Mouse (Mus musculus) heart, embryonic 13.5 days (tissue): ENCODE data around the gene Rinl. TPM values are rescaled to one million over a fixed set of nuclear protein-coding genes. Genes with fewer than 3 reads are reported as not detected.

ENCODE experiments used
- ATAC-seq: fragments of 200-750 bp; cut with Nextera tagmentation; 2 replicates; pipeline ENCODE4 v1.8.0; 2017; ENCODE audit warnings: moderate TSS enrichment; ENCODE audit not compliant: insufficient number of reproducible peaks, low FRiP score, low TSS enrichment; ENCODE audit errors: extremely low read depth
- H3K27ac ChIP-seq: fragments of 300-500 bp; sonication (generic); replicated peaks from 2 replicates; pipeline ENCODE4 v1.5.1; 2015; ENCODE audit warnings: moderate library complexity, mild to moderate bottlenecking, inconsistent platforms
- H3K27me3 ChIP-seq: fragments of 300-500 bp; sonication (generic); replicated peaks from 2 replicates; pipeline ENCODE4 v1.6.1; 2015; ENCODE audit warnings: mild to moderate bottlenecking, inconsistent platforms
- H3K36me3 ChIP-seq: fragments of 300-500 bp; sonication (generic); 2 replicates; pipeline ENCODE4 v1.6.1; 2015; ENCODE audit warnings: mild to moderate bottlenecking, inconsistent platforms
- H3K4me1 ChIP-seq: fragments of 300-500 bp; sonication (generic); 2 replicates; pipeline ENCODE4 v1.6.1; 2015; ENCODE audit warnings: inconsistent platforms
- H3K4me2 ChIP-seq: fragments of 300-500 bp; sonication (generic); 2 replicates; pipeline ENCODE4 v1.6.1; 2015; ENCODE audit warnings: inconsistent platforms, mild to moderate bottlenecking, moderate library complexity
- H3K4me3 ChIP-seq: fragments of 300-500 bp; sonication (generic); 2 replicates; pipeline ENCODE4 v1.5.1; 2015; ENCODE audit warnings: moderate library complexity, mild to moderate bottlenecking, inconsistent platforms
- H3K9ac ChIP-seq: fragments of 300-500 bp; sonication (generic); 2 replicates; pipeline ENCODE4 v1.6.1; 2015; ENCODE audit warnings: inconsistent platforms, mild to moderate bottlenecking, moderate library complexity
- H3K9me3 ChIP-seq: fragments of 300-500 bp; sonication (generic); 2 replicates; pipeline ENCODE4 v1.6.1; 2016; ENCODE audit warnings: inconsistent platforms
- WGBS: fragments of 180-500 bp; shearing (Covaris S2); methylation state at CpG from one replicate; pipeline ENCODE4 v1.1.7; 2015; ENCODE audit warnings: mixed read lengths; 5-methylcytosine and 5-hydroxymethylcytosine counted together
- polyA plus RNA-seq: library from polyadenylated mRNA; unstranded; fragments of >200 nt; fragmentation: Nextera tagmentation; extraction: Ambion mirVana; gene quantifications from 2 replicates; pipeline ENCODE4 v1.2.1, GENCODE M21; 2015

Gene Rinl
- polyA plus RNA-seq, 1 experiment from 2014 or later, result 2.7 TPM

DNA sequence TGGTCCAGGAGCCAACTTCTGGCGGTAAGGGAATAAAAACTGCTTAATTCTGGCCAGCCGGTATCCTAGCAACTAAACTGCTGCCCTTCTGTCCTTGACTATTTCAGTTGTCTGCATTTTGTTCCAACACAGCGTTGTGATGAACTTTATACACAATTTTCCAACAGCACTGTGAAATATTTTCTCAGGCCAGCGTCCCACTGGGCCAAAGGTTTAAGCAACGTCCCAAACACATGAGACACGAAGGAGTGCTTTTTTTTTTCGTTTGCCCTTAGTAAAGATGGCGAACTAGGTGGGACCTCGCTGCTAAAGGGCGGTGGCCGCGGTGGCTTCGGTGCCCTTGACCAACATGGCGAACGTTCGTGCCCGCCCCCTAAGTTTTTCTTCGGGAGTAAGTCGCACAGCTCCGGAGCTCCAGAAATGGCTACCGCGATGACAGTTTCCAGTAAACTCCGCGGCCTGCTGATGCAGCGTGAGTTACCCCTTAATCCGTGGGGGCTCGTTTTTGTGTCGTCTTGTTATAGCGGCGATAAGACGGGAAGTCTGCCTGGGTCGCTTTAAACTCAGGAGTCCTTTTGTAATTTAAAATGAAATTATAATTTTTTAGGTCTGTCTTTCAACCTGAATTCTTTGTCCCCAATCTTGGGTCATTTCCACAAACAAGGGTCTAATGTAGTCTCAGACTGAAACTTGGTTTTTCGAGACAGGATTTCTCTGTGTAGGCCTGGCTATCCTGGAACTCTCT is 36.3 kb downstream of the Rinl start, which contains the start of gene Ech1:
Gene Ech1, plus strand, starts transcription at position 277 of the 745 bp plus-strand sequence.
- Histone ChIP-seq H3K9me3 (no peaks in the 10 kb centered on the region), H3K27me3 (no peaks in the 10 kb centered on the region), H3K36me3 (peaks cover 44% of the 10 kb centered on the region), H3K4me1 (peaks cover 50% of the 10 kb centered on the region), H3K4me2 (peak within 1 kb of the TSS; percentile 66), H3K27ac (peak within 1 kb of the TSS; percentile 90), H3K4me3 (peak within 1 kb of the TSS; percentile 52), H3K9ac (peak within 1 kb of the TSS; percentile 81)
- peak; percentile 51; the same call in 1 of the 2 replicates for ATAC-seq
- 2% methylated on average over 33 of the region's 33 CpGs for WGBS

GRCm38 (mm10) chr7:28825686-28826401 is 37.1 kb downstream of the Rinl start:
- no peak for ATAC-seq
- Histone ChIP-seq H3K27me3 (no peaks in the 10 kb centered on the region), H3K36me3 (peaks cover 44% of the 10 kb centered on the region), H3K27ac (peak overlapping the region; percentile 90), H3K4me1 (peaks cover 43% of the 10 kb centered on the region), H3K4me2 (peak overlapping the region; percentile 66), H3K4me3 (peak overlapping the region; percentile 52), H3K9ac (peak overlapping the region; percentile 81), H3K9me3 (no peaks in the 10 kb centered on the region)
- 32% methylated on average over 11 of the region's 11 CpGs for WGBS

- Histone ChIP-seq H3K9me3 (no peaks in the 10 kb centered on the region), H3K4me1 (peaks cover 41% of the 10 kb centered on the region), H3K9ac (peak overlapping the region; percentile 81; the same call in 1 of the 2 replicates), H3K4me3 (peak overlapping the region; percentile 52), H3K27me3 (no peaks in the 10 kb centered on the region), H3K4me2 (peak overlapping the region; percentile 66), H3K27ac (peak overlapping the region; percentile 90), H3K36me3 (peaks cover 42% of the 10 kb centered on the region)
- ATAC-seq, result no peak
- 88% methylated on average over 7 of the region's 7 CpGs for WGBS
Observed at GRCm38 (mm10) chr7:28826402-28826772, 37.6 kb downstream of the Rinl start.

DNA sequence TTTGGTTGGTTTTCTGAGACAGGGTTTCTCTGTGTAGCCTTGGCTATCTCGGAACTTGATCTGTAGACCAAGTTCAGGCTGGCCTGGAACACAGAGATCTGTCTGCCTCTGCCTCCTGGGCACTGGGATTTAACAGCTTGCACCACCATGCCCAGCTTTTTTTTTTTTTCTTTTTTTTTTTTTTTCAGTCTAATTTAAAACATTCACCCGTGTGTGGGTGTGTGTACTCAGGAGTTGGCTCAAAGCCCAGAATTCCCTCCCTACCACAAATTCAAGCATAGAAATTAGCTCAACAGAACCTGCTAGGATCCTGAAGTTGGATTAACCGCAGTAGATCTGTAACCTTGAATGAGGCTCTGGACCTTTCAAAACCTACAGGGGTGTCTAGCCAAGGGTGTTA is 38.6 kb downstream of the Rinl start:
- no peak overlapping the region for H3K4me3 ChIP-seq
- no peak overlapping the region for H3K27ac ChIP-seq
- peaks cover 42% of the 10 kb centered on the region for H3K4me1 ChIP-seq
- no peak overlapping the region for H3K4me2 ChIP-seq
- peaks cover 42% of the 10 kb centered on the region for H3K36me3 ChIP-seq
- 49% methylated on average over 3 of the region's 3 CpGs for WGBS
- H3K27me3 ChIP-seq, result no peaks in the 10 kb centered on the region
- no peak overlapping the region for H3K9ac ChIP-seq
- no peaks in the 10 kb centered on the region for H3K9me3 ChIP-seq
- no peak for ATAC-seq

DNA sequence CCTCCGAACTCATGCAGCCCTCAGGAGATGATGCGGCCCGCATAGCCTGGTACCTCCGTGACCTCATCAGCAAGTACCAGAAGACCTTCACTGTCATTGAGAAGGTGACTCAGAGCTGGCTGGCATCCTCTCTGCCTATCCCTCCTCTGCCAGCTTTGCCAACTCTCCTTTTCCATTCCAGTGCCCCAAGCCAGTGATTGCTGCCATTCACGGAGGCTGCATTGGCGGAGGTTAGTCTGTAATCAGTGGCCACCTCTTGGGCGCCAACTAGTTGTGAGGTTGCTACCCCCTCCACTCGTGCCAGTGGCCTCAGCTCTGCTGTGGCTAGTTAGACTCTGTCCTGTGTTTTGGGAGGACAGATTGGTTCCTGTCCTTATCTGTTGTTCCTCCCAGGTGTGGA is 41.1 kb downstream of the Rinl start:
- Histone ChIP-seq H3K4me1 (peaks cover 29% of the 10 kb centered on the region), H3K4me2 (no peak overlapping the region), H3K9me3 (no peaks in the 10 kb centered on the region), H3K27ac (no peak overlapping the region), H3K9ac (no peak overlapping the region), H3K27me3 (no peaks in the 10 kb centered on the region), H3K36me3 (peaks cover 36% of the 10 kb centered on the region), H3K4me3 (no peak overlapping the region)
- WGBS, result 90% methylated on average over 8 of the region's 8 CpGs
- ATAC-seq, result no peak

GRCm38 (mm10) chr7:28830981-28831380 is 42.2 kb downstream of the Rinl start:
- no peak for ATAC-seq
- no peak overlapping the region for H3K4me3 ChIP-seq
- no peak overlapping the region for H3K4me2 ChIP-seq
- WGBS, result 52% methylated on average over 5 of the region's 5 CpGs
- peaks cover 23% of the 10 kb centered on the region for H3K4me1 ChIP-seq
- H3K36me3 ChIP-seq, result peaks cover 36% of the 10 kb centered on the region
- no peaks in the 10 kb centered on the region for H3K27me3 ChIP-seq
- H3K27ac ChIP-seq, result no peak overlapping the region
- H3K9me3 ChIP-seq, result no peaks in the 10 kb centered on the region
- H3K9ac ChIP-seq, result no peak overlapping the region

GRCm38 (mm10) chr7:28831411-28832125 is 42.8 kb downstream of the Rinl start:
- Histone ChIP-seq H3K27ac (no peak overlapping the region), H3K9ac (no peak overlapping the region), H3K9me3 (no peaks in the 10 kb centered on the region), H3K4me1 (peaks cover 17% of the 10 kb centered on the region), H3K27me3 (no peaks in the 10 kb centered on the region), H3K4me2 (no peak overlapping the region), H3K36me3 (peaks cover 34% of the 10 kb centered on the region), H3K4me3 (no peak overlapping the region)
- ATAC-seq, result no peak
- WGBS, result 74% methylated on average over 17 of the region's 17 CpGs

DNA sequence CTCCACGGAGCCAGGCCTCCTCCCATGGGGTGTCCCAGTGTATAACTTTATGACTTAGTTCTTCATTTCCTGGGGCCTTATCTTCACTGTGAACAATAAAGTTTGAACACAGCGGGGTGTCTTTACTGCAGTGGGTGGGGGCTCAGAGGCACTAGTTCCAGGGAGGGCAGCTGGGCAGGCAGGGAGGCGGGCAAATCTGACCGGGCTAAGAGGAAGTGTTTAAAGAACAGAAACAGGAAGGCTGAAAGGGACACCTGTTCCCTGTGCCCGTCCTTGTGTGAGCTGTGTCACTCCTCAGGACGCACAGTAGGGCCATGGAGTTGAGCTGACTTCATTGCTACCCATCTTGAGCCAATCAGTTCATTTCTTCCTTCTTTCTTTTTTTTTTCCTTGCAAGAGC is 43.4 kb downstream of the Rinl start:
- H3K4me3 ChIP-seq, result no peak overlapping the region
- H3K27me3 ChIP-seq, result no peaks in the 10 kb centered on the region
- peaks cover 15% of the 10 kb centered on the region for H3K4me1 ChIP-seq
- no peak for ATAC-seq
- H3K9ac ChIP-seq, result no peak overlapping the region
- 79% methylated on average over 6 of the region's 6 CpGs for WGBS
- H3K4me2 ChIP-seq, result no peak overlapping the region
- H3K36me3 ChIP-seq, result peaks cover 32% of the 10 kb centered on the region
- H3K27ac ChIP-seq, result no peak overlapping the region
- H3K9me3 ChIP-seq, result no peaks in the 10 kb centered on the region

DNA sequence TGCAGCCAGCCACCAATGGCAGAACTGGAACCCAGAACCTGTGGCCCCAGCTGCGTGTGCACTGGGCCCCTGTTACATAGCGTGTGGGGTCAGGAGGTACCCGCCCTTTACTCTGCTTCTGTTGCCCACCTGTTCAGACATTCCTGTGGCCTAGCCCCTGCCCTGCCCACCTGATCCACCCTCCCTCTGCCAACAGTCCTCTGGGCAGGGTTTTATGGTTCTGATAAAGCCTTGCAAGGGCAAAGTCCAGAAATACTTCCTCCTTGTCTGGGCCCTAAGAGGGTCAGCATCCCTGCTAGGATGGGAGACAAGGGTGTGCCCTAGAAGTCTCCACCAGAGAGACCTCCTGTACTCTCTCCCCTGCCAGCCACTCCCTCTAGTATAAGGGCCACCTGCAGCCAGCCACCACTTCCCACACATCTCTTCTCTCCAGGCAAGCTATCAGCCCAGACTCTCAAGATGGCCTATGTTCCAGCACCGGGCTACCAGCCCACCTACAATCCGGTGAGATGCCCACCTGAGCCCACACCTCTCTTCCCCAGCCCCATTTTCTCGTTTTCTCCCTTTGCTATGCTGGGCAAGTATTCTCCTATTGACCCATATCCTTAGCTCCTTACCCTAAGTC is 45.1 kb downstream of the Rinl start, which contains the start of gene Lgals4:
Gene Lgals4, plus strand, starts transcription at position 132 of the 625 bp plus-strand sequence.
- 80% methylated on average over 6 of the region's 6 CpGs for WGBS
- Histone ChIP-seq H3K36me3 (peaks cover 32% of the 10 kb centered on the region), H3K4me3 (no peak within 1 kb of the TSS), H3K9me3 (no peaks in the 10 kb centered on the region), H3K4me2 (no peak within 1 kb of the TSS), H3K27me3 (no peaks in the 10 kb centered on the region), H3K27ac (no peak within 1 kb of the TSS), H3K9ac (no peak within 1 kb of the TSS), H3K4me1 (peaks cover 7% of the 10 kb centered on the region)
- no peak for ATAC-seq

DNA sequence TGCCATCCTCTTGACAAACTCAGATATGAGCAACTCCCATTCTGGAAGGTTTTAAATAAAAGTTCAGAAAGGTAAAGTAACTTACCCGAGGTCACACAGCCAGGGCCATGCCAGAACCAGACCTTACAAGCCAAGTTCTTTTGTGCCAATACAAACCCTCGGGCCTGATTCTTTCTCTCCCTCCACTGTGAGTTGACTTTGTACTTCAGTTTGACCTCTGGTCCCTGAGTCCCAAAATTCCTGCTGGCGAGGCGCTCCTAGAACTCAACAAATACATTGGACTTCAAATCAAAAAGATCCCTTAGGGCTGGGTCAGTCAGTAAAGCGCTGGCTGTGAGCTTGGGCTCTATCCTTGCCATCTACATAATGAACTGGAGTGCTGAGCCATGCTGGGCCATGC is 48.2 kb downstream of the Rinl start:
- no peaks in the 10 kb centered on the region for H3K9me3 ChIP-seq
- ATAC-seq, result no peak
- peaks cover 6% of the 10 kb centered on the region for H3K36me3 ChIP-seq
- no peak overlapping the region for H3K9ac ChIP-seq
- H3K4me2 ChIP-seq, result no peak overlapping the region
- H3K27me3 ChIP-seq, result no peaks in the 10 kb centered on the region
- 82% methylated on average over 5 of the region's 5 CpGs for WGBS
- no peak overlapping the region for H3K27ac ChIP-seq
- no peak overlapping the region for H3K4me3 ChIP-seq
- no peaks in the 10 kb centered on the region for H3K4me1 ChIP-seq

DNA sequence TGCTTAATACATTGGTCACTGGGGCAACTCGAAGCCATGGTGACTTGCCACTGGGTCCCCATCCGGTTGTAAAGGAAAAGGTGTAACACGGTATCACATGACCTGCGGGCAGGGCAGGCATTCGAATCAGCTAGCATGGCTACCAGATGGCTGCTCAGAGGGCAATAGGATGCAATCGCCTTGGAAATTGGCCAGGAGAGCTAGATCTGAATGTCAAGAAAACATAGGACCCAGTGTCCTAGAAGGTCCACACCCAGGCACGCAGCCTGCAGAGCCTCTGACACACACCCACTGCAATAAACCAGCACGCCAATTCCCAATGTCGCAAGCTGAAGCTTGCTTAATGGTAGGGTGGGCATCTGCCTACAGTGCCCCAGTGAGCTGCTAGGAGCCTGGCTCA is 49.6 kb downstream of the Rinl start:
- Histone ChIP-seq H3K27me3 (no peaks in the 10 kb centered on the region), H3K4me3 (no peak overlapping the region), H3K9ac (no peak overlapping the region), H3K9me3 (no peaks in the 10 kb centered on the region), H3K4me2 (no peak overlapping the region), H3K4me1 (no peaks in the 10 kb centered on the region), H3K36me3 (no peaks in the 10 kb centered on the region), H3K27ac (no peak overlapping the region)
- 75% methylated on average over 9 of the region's 9 CpGs for WGBS
- no peak for ATAC-seq
